Mouse (Mus musculus) testis, adult 2 months (tissue): ENCODE measurements around the gene Pld6. TPM values are rescaled to one million over a fixed set of nuclear protein-coding genes. Genes with fewer than 3 reads are reported as not detected.

Experiments
- H3K27ac ChIP-seq: fragments of 200-500 bp; 2 replicates; pipeline ENCODE4 v1.5.1; 2012; ENCODE audit warnings: low read depth, low read length; ENCODE audit not compliant: control insufficient read depth, insufficient read depth
- H3K27me3 ChIP-seq: fragments of 200-500 bp; 2 replicates; pipeline ENCODE4 v1.6.1; 2012; ENCODE audit warnings: mild to moderate bottlenecking, low read length, moderate library complexity; ENCODE audit not compliant: control insufficient read depth, insufficient read depth
- H3K36me3 ChIP-seq: fragments of 200-500 bp; 2 replicates; pipeline ENCODE4 v1.6.1; 2012; ENCODE audit warnings: mild to moderate bottlenecking, low read length; ENCODE audit not compliant: control insufficient read depth, insufficient read depth
- H3K4me1 ChIP-seq: fragments of 200-500 bp; 2 replicates; pipeline ENCODE4 v1.6.1; 2012; ENCODE audit warnings: low read length; ENCODE audit not compliant: control insufficient read depth, insufficient read depth
- H3K4me3 ChIP-seq: fragments of 200-500 bp; 2 replicates; pipeline ENCODE4 v1.5.1; 2012; ENCODE audit warnings: low read depth, mild to moderate bottlenecking, low read length, moderate library complexity, mixed read lengths; ENCODE audit not compliant: control insufficient read depth
- CTCF ChIP-seq: fragments of 200-500 bp; IDR thresholded peaks from 2 replicates; pipeline ENCODE4 v1.5.1; 2012; ENCODE audit warnings: low read depth, mild to moderate bottlenecking, inconsistent platforms, low read length, moderate library complexity; ENCODE audit not compliant: control insufficient read depth, insufficient read depth, insufficient replicate concordance
- POLR2A ChIP-seq: fragments of 200-500 bp; IDR thresholded peaks from 2 replicates; pipeline ENCODE4 v1.6.1; 2012; ENCODE audit warnings: low read depth, mild to moderate bottlenecking, inconsistent platforms, low read length, moderate library complexity; ENCODE audit not compliant: control insufficient read depth
- polyA plus RNA-seq: library from polyadenylated mRNA; depleted of rRNA; stranded (reverse); fragments of >200 nt; gene quantifications from 2 replicates; pipeline ENCODE4 v1.2.3, GENCODE M21; 2012

Gene Pld6
- polyA plus RNA-seq, 1 experiment = 110 TPM

GRCm38 (mm10) chr11:59786444-59787198 lies 824 bp downstream of the Pld6 start:
- H3K27ac ChIP-seq = peak overlapping the region; percentile 92
- no peaks in the 10 kb centered on the region for H3K27me3 ChIP-seq
- H3K36me3 ChIP-seq = peaks cover 6% of the 10 kb centered on the region
- TF ChIP-seq POLR2A = peak; percentile 47; the same call in 1 of the 2 replicates
- no peak for TF ChIP-seq CTCF
- peak overlapping the region; percentile 85 for H3K4me3 ChIP-seq
- H3K4me1 ChIP-seq = peaks cover 7% of the 10 kb centered on the region

GRCm38 (mm10) chr11:59783591-59783990 lies 3.9 kb downstream of the Pld6 start:
- no peak for TF ChIP-seq CTCF
- TF ChIP-seq POLR2A = no peak
- Histone ChIP-seq H3K27ac (no peak overlapping the region), H3K4me1 (peaks cover 7% of the 10 kb centered on the region), H3K36me3 (peaks cover 6% of the 10 kb centered on the region), H3K4me3 (peak overlapping the region; percentile 85), H3K27me3 (no peaks in the 10 kb centered on the region)

- Histone ChIP-seq H3K27ac (peak overlapping the region; percentile 9; the same call in 1 of the 2 replicates), H3K27me3 (no peaks in the 10 kb centered on the region), H3K4me3 (peak overlapping the region; percentile 70), H3K4me1 (peaks cover 4% of the 10 kb centered on the region), H3K36me3 (peaks cover 6% of the 10 kb centered on the region)
- TF ChIP-seq POLR2A = no peak
- no peak for TF ChIP-seq CTCF
Measured at GRCm38 (mm10) chr11:59782091-59782590, 5.3 kb downstream of the Pld6 start.

DNA sequence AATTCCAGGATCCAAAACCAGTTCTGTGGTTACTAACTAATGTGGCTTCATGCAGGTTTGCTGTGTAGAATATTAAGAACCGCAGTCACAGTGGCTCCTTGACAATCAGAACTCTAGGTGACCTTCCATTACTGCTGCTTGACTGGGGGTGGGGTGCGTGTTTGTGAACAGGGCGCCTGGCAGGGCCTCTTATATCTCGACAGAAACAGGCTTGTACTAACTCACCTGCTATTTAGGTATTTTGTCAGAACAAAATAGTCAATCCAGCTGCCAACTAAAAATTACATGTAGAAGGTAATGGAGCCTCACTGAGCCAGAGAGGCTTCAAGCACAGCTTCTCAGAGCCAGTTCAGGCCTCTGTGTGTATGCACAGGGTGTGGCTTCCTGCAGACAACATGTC lies 7.2 kb downstream of the Pld6 start:
- Histone ChIP-seq H3K27me3 (no peaks in the 10 kb centered on the region), H3K4me3 (peak overlapping the region; percentile 64), H3K27ac (peak overlapping the region; percentile 77), H3K4me1 (no peaks in the 10 kb centered on the region), H3K36me3 (peaks cover 6% of the 10 kb centered on the region)
- TF ChIP-seq POLR2A (peak; percentile 39; the same call in 1 of the 2 replicates), CTCF (no peak)

DNA sequence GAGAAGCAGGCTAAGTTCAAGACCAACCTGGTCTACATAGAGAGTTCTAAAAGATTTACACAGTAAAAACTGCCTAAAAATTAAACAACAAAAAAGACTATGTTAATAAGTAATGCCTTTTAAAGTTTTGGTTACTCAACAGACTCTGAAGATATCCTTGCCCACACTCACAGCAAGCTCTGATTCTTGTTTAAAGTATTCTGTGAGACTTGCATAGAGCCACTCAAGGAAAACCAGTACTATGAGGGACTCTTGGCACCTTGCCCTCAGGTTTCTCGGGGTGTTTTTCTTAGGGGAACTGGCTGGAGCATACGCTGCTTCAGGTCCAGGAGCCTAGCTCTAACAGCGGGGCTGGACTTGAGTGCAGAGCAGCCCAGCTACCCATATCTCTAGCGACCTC lies 8.0 kb downstream of the Pld6 start:
- Histone ChIP-seq H3K4me1 (no peaks in the 10 kb centered on the region), H3K27ac (peak overlapping the region; percentile 72), H3K27me3 (no peaks in the 10 kb centered on the region), H3K4me3 (peak overlapping the region; percentile 80), H3K36me3 (peaks cover 2% of the 10 kb centered on the region)
- TF ChIP-seq POLR2A = no peak
- no peak for TF ChIP-seq CTCF

GRCm38 (mm10) chr11:59778874-59779223 lies 8.6 kb downstream of the Pld6 start:
- Histone ChIP-seq H3K27ac (no peak overlapping the region; the same call in 1 of the 2 replicates), H3K27me3 (no peaks in the 10 kb centered on the region), H3K4me3 (peak overlapping the region; percentile 30), H3K36me3 (peaks cover 1% of the 10 kb centered on the region; the same call in 1 of the 2 replicates), H3K4me1 (0 out of 2 replicates have a peak, but pooled peaks cover under 1% of the 10 kb centered on the region)
- TF ChIP-seq CTCF = no peak
- no peak for TF ChIP-seq POLR2A

- Histone ChIP-seq H3K36me3 (peaks cover 3% of the 10 kb centered on the region; the same call in 1 of the 2 replicates), H3K27ac (no peak overlapping the region), H3K4me1 (0 out of 2 replicates have a peak, but pooled peaks cover 2% of the 10 kb centered on the region), H3K27me3 (no peaks in the 10 kb centered on the region), H3K4me3 (peak overlapping the region; percentile 30)
- TF ChIP-seq CTCF = peak; percentile 89; the same call in 1 of the 2 replicates
- TF ChIP-seq POLR2A = no peak
Measured at GRCm38 (mm10) chr11:59778181-59778873, 9.1 kb downstream of the Pld6 start.
